Mouse (Mus musculus) heart, postnatal 0 days (tissue): ENCODE measurements around the gene Zmynd11.

Experiments used
- CTCF ChIP-seq: IDR thresholded peaks from 2 replicates; pipeline ENCODE4 v1.5.1; 2016; ENCODE audit warnings: antibody characterized with exemption, control low read depth, low read depth
- EP300 ChIP-seq: IDR thresholded peaks from 2 replicates; pipeline ENCODE4 v1.6.1; 2016; ENCODE audit warnings: antibody characterized with exemption, low read depth

- no peak for TF ChIP-seq CTCF
- no peak for TF ChIP-seq EP300
Observed at GRCm38 (mm10) chr13:9667954-9668496, 97.1 kb downstream of the Zmynd11 start.
